Mouse (Mus musculus) B cell, adult 2 months (primary cell): Measurements from ENCODE around the gene Adamts7.

Source experiments
- DNase-seq, 2 experiments: peaks; one replicate each; pipeline ENCODE4 v3.0.0; 2022

Gene Adamts7

DNA sequence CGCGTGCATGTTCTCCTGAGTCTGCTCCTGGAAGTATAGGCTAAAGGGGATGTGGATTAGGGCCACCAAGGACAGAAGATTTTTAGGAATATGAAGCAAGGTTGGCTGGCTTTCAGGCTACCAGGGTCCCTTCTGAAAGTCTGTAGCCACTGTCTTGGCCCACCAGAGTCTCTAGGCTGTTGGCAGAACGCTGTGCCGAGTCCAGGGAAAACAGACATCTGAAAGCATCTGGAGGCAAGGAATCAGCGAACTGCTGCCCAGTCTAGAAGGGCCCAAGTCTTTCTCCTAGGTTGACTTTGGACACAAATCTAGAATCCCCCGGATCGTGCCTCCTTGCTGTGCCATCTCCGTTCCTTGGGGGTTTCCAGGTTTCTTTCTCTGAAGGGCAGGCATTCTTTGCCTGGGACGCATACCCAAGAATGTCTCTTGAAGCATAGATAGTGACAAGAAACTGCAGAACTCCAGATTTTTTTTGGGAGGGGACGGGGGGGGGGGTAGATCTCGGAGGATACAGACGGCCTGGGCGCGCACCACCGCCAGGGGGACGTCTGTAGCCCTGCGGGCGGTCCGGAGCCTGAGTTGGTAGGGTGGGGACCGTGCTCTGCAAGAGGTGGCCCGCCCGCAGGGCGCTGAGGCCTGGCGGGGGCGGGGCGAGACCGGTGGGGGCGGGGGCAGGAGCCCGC, 485 bp upstream of the Adamts7 start:
- DNase-seq = peak; percentile 55 to 57

GRCm38 (mm10) chr9:90163749-90164095, 853 bp downstream of the Adamts7 start:
- peak in 1 of 2 experiments; percentile 9 for DNase-seq

DNA sequence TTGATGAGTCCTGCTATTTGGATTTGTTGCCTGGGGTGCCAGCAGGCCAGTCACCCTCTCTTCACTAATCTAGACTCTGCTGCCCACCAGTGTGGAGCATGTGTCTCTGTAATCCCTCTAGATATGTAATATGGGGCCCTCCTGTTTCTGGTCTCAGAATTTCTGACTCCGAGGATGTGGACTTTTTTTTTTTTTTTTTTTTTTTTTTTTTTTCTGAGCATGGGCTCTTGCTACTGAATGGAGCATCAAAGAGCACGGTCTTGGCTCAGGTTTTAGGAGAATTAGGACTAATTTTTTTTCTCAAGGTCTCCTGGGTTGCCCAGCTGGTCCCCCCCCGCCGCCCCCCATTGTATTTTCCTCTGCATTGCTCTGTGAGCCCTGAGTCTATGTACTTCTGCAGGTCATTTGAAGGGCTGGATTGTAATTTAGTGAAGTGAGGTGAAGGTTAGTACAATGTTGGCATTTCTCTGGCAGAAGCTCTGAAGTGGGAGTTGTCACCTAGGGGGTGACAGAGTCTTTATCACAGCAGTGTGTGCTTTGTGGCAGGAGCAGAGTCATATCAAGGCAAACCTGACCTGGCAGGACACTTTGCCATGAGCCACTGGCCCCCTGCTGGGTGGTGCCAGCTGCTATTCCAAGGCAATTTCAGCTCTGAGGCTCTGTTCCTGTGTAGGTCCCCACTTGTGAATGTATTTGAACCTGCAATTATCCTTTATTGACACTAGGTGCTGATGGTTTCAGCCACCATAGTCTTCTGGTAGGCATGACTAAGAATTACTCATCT, 2.0 kb downstream of the Adamts7 start:
- DNase-seq = no peak

GRCm38 (mm10) chr9:90165590-90165989, 2.7 kb downstream of the Adamts7 start:
- DNase-seq = no peak

GRCm38 (mm10) chr9:90166615-90167014, 3.7 kb downstream of the Adamts7 start:
- DNase-seq = no peak

DNA sequence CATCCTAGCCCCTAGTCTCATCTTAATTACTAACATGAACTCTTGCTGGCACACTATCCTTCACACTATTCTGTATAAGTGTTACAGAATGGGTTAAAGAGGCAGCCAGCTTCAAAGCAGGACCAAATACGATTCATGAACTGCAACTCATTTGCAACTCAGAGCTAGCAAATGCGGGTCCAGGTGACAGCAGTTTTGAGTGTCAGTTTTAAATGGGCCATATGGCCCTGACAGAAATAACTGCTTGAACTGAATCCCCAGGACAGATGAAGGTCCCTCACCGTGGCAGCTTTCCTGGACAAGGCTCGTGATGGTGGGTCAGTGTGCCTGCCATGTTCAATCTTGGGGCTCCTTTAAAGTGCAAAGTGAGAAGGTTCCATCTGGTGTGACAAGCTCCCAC, 7.1 kb downstream of the Adamts7 start:
- DNase-seq = no peak

GRCm38 (mm10) chr9:90171421-90171820, 8.6 kb downstream of the Adamts7 start:
- no peak for DNase-seq

DNA sequence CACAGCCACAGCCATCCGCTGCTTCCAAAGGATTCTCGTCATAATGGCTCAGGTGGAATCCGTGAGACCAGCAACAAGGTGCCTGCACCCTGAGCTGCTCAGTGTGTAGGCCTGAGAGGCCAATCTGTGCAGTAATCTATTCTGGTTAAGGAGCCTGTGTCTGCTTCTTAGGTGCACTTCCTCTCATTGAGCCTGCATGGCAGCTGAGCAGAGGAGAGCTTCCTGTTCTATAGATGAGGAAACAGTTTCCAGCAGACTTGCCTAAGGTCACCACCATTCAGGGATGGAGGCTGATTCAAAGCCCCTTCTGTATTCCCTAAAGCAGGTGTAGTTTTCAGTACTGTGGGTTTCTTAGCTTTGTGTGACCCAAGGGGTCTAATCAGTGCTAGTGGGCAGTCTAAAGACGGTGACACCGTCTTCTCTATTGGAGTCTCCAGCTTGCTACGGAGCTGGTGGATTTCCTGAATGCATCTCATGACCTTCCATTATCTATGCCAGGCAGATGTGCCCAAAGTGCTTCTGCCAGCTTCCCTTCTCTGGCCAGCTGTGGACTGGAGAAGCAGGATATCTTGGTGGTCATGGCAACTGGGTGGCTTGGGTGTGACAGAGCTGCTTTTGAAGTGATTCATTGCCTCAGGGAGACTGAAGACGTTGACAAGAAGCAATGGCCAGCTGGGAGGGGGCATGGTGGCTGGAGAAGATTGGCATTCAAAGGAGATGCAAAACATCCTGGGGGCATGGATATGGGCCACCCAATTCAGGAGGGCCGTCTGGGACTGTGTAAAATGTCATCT, 9.9 kb downstream of the Adamts7 start:
- DNase-seq = no peak

DNA sequence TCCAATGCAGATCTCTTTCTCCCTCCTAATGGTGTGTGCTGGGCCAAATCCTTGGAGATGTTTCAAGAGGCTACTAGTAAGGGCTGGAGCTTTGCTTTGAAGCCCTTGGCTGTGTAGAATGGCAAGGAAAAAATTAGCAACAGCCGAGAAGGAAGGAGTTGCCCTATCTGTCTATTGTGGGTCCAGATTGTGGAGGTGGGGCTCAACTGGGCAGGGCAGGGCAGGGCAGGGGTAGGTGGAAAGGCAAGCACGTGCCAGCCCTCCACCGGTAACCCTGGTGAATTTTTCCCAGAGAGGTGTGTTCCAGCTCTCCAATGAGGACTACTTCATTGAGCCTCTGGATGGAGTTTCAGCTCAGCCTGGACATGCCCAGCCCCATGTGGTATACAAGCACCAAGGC, 10.5 kb downstream of the Adamts7 start:
- no peak for DNase-seq

- no peak for DNase-seq
These were observed 16.5 kb downstream of the Adamts7 start for GRCm38 (mm10) chr9:90179409-90179808.

GRCm38 (mm10) chr9:90181656-90182388, 19.0 kb downstream of the Adamts7 start:
- peak; percentile 13 to 14 for DNase-seq

- DNase-seq = no peak
These were observed 20.0 kb downstream of the Adamts7 start for GRCm38 (mm10) chr9:90182636-90183421.

DNA sequence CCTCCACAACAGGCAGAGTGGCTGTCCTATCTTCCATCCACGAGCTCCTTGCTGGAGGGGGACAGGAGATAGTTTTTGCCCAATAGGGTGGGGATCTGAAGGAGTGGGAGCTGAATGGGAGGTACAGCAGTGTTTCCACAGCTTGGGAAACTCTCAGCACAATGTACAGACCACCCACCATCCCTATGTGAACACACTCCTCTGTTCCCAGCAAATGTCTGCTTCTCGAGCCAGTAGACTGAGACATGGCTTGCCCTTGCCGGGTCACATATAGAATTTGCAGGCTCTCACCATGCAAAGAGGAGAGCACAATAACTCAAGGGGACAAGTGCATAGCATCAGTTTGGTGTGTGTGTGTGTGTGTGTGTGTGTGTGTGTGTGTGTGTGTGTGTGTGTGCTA, 20.7 kb downstream of the Adamts7 start:
- no peak for DNase-seq

- no peak for DNase-seq
These were observed 21.2 kb downstream of the Adamts7 start for GRCm38 (mm10) chr9:90184116-90184515.

DNA sequence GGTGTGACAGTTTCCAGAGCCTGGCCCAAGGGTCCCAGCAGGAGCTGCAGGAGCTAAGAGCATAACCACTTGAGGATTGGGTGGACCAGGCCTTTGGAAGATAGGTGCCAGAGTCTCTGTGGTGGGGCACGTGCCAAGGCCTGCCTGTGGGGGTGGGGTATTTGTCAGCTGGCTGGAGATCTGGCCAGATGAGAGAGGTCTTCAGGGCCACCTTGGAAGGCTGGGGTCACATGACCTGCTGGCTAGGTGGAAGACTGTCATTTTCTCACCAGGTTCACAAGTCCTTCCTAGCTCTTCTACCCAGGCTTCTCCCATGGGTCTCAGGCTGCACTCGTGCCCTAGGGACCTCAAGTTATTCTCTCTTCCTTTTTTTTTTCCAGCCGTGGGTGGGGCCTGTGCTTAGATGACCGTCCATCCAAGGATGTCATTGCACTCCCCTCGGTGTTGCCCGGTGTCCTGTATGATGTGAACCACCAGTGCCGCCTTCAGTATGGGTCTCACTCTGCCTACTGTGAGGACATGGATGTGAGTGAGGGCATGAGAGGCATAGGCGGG, 22.6 kb downstream of the Adamts7 start:
- DNase-seq = no peak

DNA sequence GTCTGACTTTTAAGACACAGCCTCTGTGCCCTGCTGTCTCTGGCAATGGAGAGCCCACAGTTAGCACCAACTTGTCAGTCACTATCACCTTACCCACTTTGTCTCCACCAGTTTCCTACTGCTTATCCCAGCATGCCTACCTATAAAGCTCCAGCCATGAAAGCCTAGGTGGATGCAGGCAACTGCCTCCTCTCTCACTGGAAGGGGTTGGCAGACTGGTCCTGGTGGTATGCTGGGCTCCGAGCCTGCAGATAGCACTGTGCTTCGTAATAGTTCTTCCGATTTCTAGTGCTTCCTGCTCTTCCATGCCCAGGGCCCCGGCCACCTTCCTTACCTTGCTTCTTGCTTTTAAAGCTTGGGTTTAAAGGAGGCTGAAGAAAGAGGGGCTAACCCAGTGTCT, 26.0 kb downstream of the Adamts7 start:
- no peak for DNase-seq

DNA sequence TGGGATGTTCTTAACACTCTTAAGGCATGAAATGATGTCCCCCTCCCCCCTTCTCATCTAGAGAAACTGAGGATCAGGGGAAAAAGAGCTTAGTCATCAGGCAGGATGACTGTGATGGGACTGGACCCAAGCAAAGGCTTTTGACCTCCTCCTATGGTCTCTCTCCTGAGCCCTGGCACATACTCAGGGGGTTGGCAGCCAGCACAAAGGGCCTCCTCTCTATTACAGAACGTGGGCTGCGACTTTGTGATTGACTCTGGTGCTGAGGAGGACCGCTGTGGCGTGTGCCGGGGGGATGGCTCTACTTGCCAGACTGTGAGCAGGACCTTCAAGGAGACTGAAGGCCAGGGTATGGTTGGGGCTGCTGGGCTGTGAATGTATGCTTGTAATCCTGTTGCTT, 26.5 kb downstream of the Adamts7 start:
- no peak for DNase-seq

DNA sequence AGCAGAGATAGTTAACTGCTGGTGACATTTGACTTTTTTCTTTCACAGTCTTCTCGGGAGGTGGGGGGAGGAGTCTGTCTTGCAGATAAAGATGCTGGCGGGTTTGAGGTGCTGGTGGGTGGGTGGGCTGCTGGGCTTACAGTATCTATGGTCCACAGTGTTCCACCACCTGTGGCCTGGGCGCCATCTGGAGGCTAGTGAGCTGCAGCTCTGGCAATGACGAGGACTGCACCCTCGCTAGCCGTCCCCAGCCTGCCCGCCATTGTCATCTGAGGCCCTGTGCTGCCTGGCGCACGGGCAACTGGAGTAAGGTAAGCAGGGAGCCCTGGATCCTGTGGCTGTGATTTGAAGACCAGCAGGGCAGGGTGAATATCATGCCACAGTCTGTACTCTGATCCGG, 32.1 kb downstream of the Adamts7 start:
- DNase-seq = no peak

GRCm38 (mm10) chr9:90196262-90196661, 33.4 kb downstream of the Adamts7 start:
- no peak for DNase-seq

DNA sequence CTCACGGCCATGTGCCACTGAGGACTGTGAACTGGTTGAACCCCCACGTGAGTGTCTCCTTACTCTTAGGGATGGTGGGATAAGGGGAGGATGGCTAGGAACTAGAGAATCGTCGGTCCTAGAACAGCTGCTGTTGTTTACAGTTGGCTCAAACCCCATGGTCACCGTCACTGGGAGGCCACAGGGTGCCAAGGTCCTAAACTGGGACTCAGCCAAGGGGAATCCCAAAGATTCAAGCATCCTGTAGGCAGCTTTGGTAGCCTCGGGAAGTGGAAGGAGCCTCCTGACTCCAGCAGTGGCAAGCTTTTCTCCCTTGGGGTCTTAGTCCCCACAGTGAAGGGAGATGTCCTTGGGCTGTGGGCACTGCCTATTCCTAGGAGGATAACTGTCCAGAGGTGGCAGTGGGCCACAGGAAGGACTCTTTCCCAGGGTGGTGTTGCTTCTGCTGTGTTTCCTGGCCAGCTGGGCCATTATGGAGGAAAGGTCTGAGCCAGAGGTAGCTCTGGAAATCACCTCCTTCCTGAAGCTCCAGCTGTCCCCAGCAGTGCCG, 34.3 kb downstream of the Adamts7 start:
- DNase-seq = no peak

DNA sequence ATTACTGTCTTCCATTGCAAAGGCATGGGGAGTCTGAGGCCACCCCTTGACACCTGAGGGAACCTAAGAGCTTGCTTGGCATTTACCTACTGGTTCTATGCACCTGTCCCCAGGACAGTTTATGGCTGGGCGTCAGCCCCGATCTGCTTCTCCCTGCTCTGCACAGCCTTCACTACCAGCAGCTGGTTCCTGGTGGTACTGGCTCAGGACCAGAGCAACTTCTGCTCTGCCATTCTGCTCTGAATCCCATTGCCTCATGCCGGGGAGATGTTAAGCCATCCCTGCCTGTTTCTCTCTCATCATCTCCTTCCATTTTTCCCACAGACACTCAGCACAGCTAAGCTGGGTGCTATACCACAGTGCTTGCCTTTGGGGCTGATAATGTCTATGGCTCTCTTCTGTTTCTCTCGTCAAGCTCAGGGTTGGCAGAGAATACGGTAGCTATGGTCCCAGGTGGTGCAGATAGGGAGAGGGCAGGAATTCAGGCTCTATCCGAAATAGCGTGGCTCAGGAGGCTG, 35.1 kb downstream of the Adamts7 start:
- DNase-seq = no peak
